Mouse (Mus musculus) erythroid progenitor cell, adult 5-6 weeks (primary cell): ENCODE data around the gene Wap. TPM values are rescaled to one million over a fixed set of nuclear protein-coding genes. Genes with fewer than 3 reads are reported as not detected.
A peak's percentile ranks its signal among the peaks of the same experiment; 100 is the strongest.

Source experiments
- ATAC-seq: replicated peaks from 2 replicates; pipeline ENCODE4 v1.8.0; 2016; ENCODE audit warnings: moderate number of reproducible peaks, mild to moderate bottlenecking, moderate TSS enrichment, inconsistent platforms; ENCODE audit not compliant: poor library complexity, low FRiP score, severe bottlenecking
- total RNA-seq, 2 experiments: library from RNA; stranded (forward) in 1 of 2; stranded (reverse) in 1 of 2; fragments of 150-400 nt in 1 of 2; fragments of 186-747, 209-891 nt in 1 of 2; gene quantifications; 2 replicates each; pipeline versions ENCODE4 v1.2.3 to v1.2.4; 2015 to 2017; ENCODE audit warnings: low replicate concordance in 2 of 2

Wap gene
- total RNA-seq, 2 experiments from 2014 or later = not detected

GRCm38 (mm10) chr11:6599011-6599681 is 39.3 kb downstream of the Wap start:
- ATAC-seq = 0 out of 2 replicates have a peak, but pooled peaks have one; percentile 26

GRCm38 (mm10) chr11:6598191-6598889 is 40.1 kb downstream of the Wap start:
- ATAC-seq = no peak

GRCm38 (mm10) chr11:6597523-6597922 is 40.9 kb downstream of the Wap start:
- no peak for ATAC-seq

- ATAC-seq = no peak
Measured at GRCm38 (mm10) chr11:6596616-6597015, 41.8 kb downstream of the Wap start.

- ATAC-seq = no peak
Measured at GRCm38 (mm10) chr11:6596205-6596604, 42.2 kb downstream of the Wap start.

GRCm38 (mm10) chr11:6595339-6595738 is 43.1 kb downstream of the Wap start:
- 0 out of 2 replicates have a peak, but pooled peaks have one; percentile 10 for ATAC-seq

GRCm38 (mm10) chr11:6594845-6595244 is 43.6 kb downstream of the Wap start:
- ATAC-seq = no peak

- no peak for ATAC-seq
Measured at GRCm38 (mm10) chr11:6593406-6593805, 45.0 kb downstream of the Wap start.

GRCm38 (mm10) chr11:6590933-6591675 is 47.3 kb downstream of the Wap start:
- peak; percentile 80 for ATAC-seq

- ATAC-seq = peak; percentile 71
Measured at GRCm38 (mm10) chr11:6589838-6590237, 48.6 kb downstream of the Wap start.

GRCm38 (mm10) chr11:6588295-6588694 is 50.1 kb downstream of the Wap start:
- no peak for ATAC-seq

GRCm38 (mm10) chr11:6587249-6587940 is 51.0 kb downstream of the Wap start:
- no peak for ATAC-seq

GRCm38 (mm10) chr11:6586660-6587059 is 51.8 kb downstream of the Wap start:
- no peak for ATAC-seq

- peak; percentile 33; the same call in 1 of the 2 replicates for ATAC-seq
Measured at GRCm38 (mm10) chr11:6585748-6586147, 52.7 kb downstream of the Wap start.

Other genes starting within 250 kb of the Wap start
- gene Zmiz2, start 249.6 kb downstream of the Wap start, total RNA-seq (2015; ENCODE audit: low replicate concordance) = 16.6 and 17.6 TPM in 2 replicates
- gene Zmiz2, start 249.6 kb downstream of the Wap start, total RNA-seq (2017; ENCODE audit: low replicate concordance) = 5.1 and 7.8 TPM in 2 replicates
- 1,149 and 1,152 TPM in 2 replicates for gene Ppia, start 223.2 kb downstream of the Wap start, total RNA-seq (2015; ENCODE audit: low replicate concordance)
- 288 and 328 TPM in 2 replicates for gene Ppia, start 223.2 kb downstream of the Wap start, total RNA-seq (2017; ENCODE audit: low replicate concordance)
- gene H2afv, start 194.2 kb downstream of the Wap start, total RNA-seq (2015; ENCODE audit: low replicate concordance) = 180 and 209 TPM in 2 replicates
- 100 and 160 TPM in 2 replicates for gene H2afv, start 194.2 kb downstream of the Wap start, total RNA-seq (2017; ENCODE audit: low replicate concordance)
- 40.7 and 50.7 TPM in 2 replicates for gene Purb, start 162.7 kb downstream of the Wap start, total RNA-seq (2015; ENCODE audit: low replicate concordance)
- gene Purb, start 162.7 kb downstream of the Wap start, total RNA-seq (2017; ENCODE audit: low replicate concordance) = 41.3 and 43.5 TPM in 2 replicates
- gene Myo1g, start 117.7 kb downstream of the Wap start, total RNA-seq (2015; ENCODE audit: low replicate concordance) = 6.3 and 16.6 TPM in 2 replicates
- 6.3 and 14.6 TPM in 2 replicates for gene Myo1g, start 117.7 kb downstream of the Wap start, total RNA-seq (2017; ENCODE audit: low replicate concordance)
- gene Ccm2, start 91.8 kb downstream of the Wap start, total RNA-seq (2015; ENCODE audit: low replicate concordance) = 18.7 and 30.6 TPM in 2 replicates
- gene Ccm2, start 91.8 kb downstream of the Wap start, total RNA-seq (2017; ENCODE audit: low replicate concordance) = 9.8 and 31.8 TPM in 2 replicates
- not detected in 2 replicates for gene Nacad, start 32.6 kb downstream of the Wap start, total RNA-seq (2015; ENCODE audit: low replicate concordance)
- gene Nacad, start 32.6 kb downstream of the Wap start, total RNA-seq (2017; ENCODE audit: low replicate concordance) = 0.98 and 2.7 TPM in 2 replicates
- gene Tbrg4, start 12.6 kb downstream of the Wap start, total RNA-seq (2015; ENCODE audit: low replicate concordance) = 10.1 and 21.8 TPM in 2 replicates
- 3.1 and 9.2 TPM in 2 replicates for gene Tbrg4, start 12.6 kb downstream of the Wap start, total RNA-seq (2017; ENCODE audit: low replicate concordance)
- gene Ramp3, start 19.9 kb upstream of the Wap start, total RNA-seq (2015; ENCODE audit: low replicate concordance) = 2.5 TPM in 1 of 2 replicates, not detected in the other
- gene Ramp3, start 19.9 kb upstream of the Wap start, total RNA-seq (2017; ENCODE audit: low replicate concordance) = not detected in 2 replicates
- gene Gm11983, start 199.0 kb upstream of the Wap start, total RNA-seq (2015; ENCODE audit: low replicate concordance) = not detected in 2 replicates
- gene Gm11983, start 199.0 kb upstream of the Wap start, total RNA-seq (2017; ENCODE audit: low replicate concordance) = not detected in 2 replicates